Mouse (Mus musculus) hindbrain, embryonic 11.5 days (tissue): ENCODE results near the gene Zdhhc8. TPM values are rescaled to one million over a fixed set of nuclear protein-coding genes. Genes with fewer than 3 reads are reported as not detected.
"Not testable (repeated sequence)": the region's sequence is repeated elsewhere in the genome, so short reads cannot be mapped to it uniquely, and the experiment has no call there.

Source experiments
- ATAC-seq: fragments of 200-750 bp; cut with Nextera tagmentation; 2 replicates; pipeline ENCODE4 v1.8.0; 2017; ENCODE audit warnings: mild to moderate bottlenecking, moderate TSS enrichment, moderate library complexity; ENCODE audit not compliant: low FRiP score
- DNase-seq: peaks from one replicate; pipeline ENCODE4 v3.0.0-alpha.2; 2015; ENCODE audit warnings: low spot score
- H3K27ac ChIP-seq: fragments of 300-500 bp; sonication (generic); 2 replicates; pipeline ENCODE4 v1.5.1; 2014; ENCODE audit warnings: mild to moderate bottlenecking, low read depth, low read length
- H3K27me3 ChIP-seq: fragments of 300-500 bp; sonication (generic); 2 replicates; pipeline ENCODE4 v1.6.1; 2014; ENCODE audit warnings: mild to moderate bottlenecking, low read length, moderate library complexity, mixed read lengths; ENCODE audit not compliant: control insufficient read depth, insufficient read depth
- H3K36me3 ChIP-seq: fragments of 300-500 bp; sonication (generic); 2 replicates; pipeline ENCODE4 v1.6.1; 2014; ENCODE audit warnings: mild to moderate bottlenecking, low read length, moderate library complexity, mixed read lengths; ENCODE audit not compliant: control insufficient read depth, insufficient read depth
- H3K4me1 ChIP-seq: fragments of 300-500 bp; sonication (generic); replicated peaks from 2 replicates; pipeline ENCODE4 v1.6.1; 2014; ENCODE audit warnings: low read length, mixed read lengths; ENCODE audit not compliant: control insufficient read depth, insufficient read depth
- H3K4me2 ChIP-seq: fragments of 300-500 bp; sonication (generic); replicated peaks from 2 replicates; pipeline ENCODE4 v1.6.1; 2014; ENCODE audit warnings: mild to moderate bottlenecking, low read depth, low read length
- H3K4me3 ChIP-seq: fragments of 300-500 bp; sonication (generic); 2 replicates; pipeline ENCODE4 v1.5.1; 2014; ENCODE audit warnings: low read depth, low read length
- H3K9ac ChIP-seq: fragments of 300-500 bp; sonication (generic); 2 replicates; pipeline ENCODE4 v1.6.1; 2014; ENCODE audit warnings: low read depth, low read length
- H3K9me3 ChIP-seq: fragments of 300-500 bp; sonication (generic); 2 replicates; pipeline ENCODE4 v1.6.1; 2016; ENCODE audit warnings: low read length; ENCODE audit not compliant: control insufficient read depth
- WGBS: fragments of 180-500 bp; shearing (Covaris S2); extraction: QIAGEN DNeasy Blood & Tissue Kit; methylation state at CpG from one replicate; pipeline ENCODE4 v1.1.7; 2014; 5-methylcytosine and 5-hydroxymethylcytosine counted together
- polyA plus RNA-seq: library from polyadenylated mRNA; unstranded; fragments of >200 nt; fragmentation: Nextera tagmentation; extraction: Ambion mirVana; gene quantifications from 2 replicates; pipeline ENCODE4 v1.2.1, GENCODE M21; 2014

The Zdhhc8 gene
- polyA plus RNA-seq, 1 experiment from 2014 or later, result 7.5 TPM

- 79% methylated on average over 6 of the region's 6 CpGs for whole genome bisulfite sequencing
- no peak overlapping the region for H3K27ac ChIP-seq
- H3K9me3 ChIP-seq, result no peaks in the 10 kb centered on the region
- no peaks in the 10 kb centered on the region for H3K36me3 ChIP-seq
- H3K4me3 ChIP-seq, result no peak overlapping the region
- H3K27me3 ChIP-seq, result no peaks in the 10 kb centered on the region
- peaks cover 9% of the 10 kb centered on the region; the same call in 1 of the 2 replicates for H3K4me1 ChIP-seq
- ATAC-seq (no peak), DNase-seq (no peak)
- H3K4me2 ChIP-seq, result no peak overlapping the region
- no peak overlapping the region for H3K9ac ChIP-seq
Observed at GRCm38 (mm10) chr16:18197881-18198280, 37.1 kb downstream of the Zdhhc8 start.

GRCm38 (mm10) chr16:18195561-18195960, 39.4 kb downstream of the Zdhhc8 start:
- H3K27me3 ChIP-seq, H3K4me2 ChIP-seq, H3K27ac ChIP-seq, H3K4me3 ChIP-seq, ATAC-seq, H3K4me1 ChIP-seq, H3K36me3 ChIP-seq, H3K9me3 ChIP-seq, H3K9ac ChIP-seq, DNase-seq: not testable (repeated sequence)
- 47% methylated on average over 3 of the region's 3 CpGs for WGBS

GRCm38 (mm10) chr16:18195068-18195467, 39.9 kb downstream of the Zdhhc8 start:
- H3K4me2 ChIP-seq, result no peak overlapping the region
- peaks cover 7% of the 10 kb centered on the region; the same call in 1 of the 2 replicates for H3K4me1 ChIP-seq
- no peak overlapping the region for H3K4me3 ChIP-seq
- no peaks in the 10 kb centered on the region for H3K36me3 ChIP-seq
- H3K9ac ChIP-seq, result no peak overlapping the region; the same call in 1 of the 2 replicates
- no peak for DNase-seq
- H3K27ac ChIP-seq, result no peak overlapping the region
- ATAC-seq, result no peak
- no peaks in the 10 kb centered on the region for H3K27me3 ChIP-seq
- 59% methylated on average over 5 of the region's 5 CpGs for WGBS
- H3K9me3 ChIP-seq, result no peaks in the 10 kb centered on the region

GRCm38 (mm10) chr16:18194208-18194985, 40.5 kb downstream of the Zdhhc8 start:
- DNase-seq (peak; percentile 57), ATAC-seq (peak; percentile 67)
- Histone ChIP-seq H3K27ac (0 out of 2 replicates have a peak overlapping the region, but pooled peaks have one; percentile 1), H3K4me1 (peaks cover 7% of the 10 kb centered on the region; the same call in 1 of the 2 replicates), H3K9ac (no peak overlapping the region), H3K36me3 (no peaks in the 10 kb centered on the region), H3K27me3 (no peaks in the 10 kb centered on the region), H3K9me3 (no peaks in the 10 kb centered on the region), H3K4me2 (no peak overlapping the region), H3K4me3 (no peak overlapping the region)
- 63% methylated on average over 15 of the region's 15 CpGs for WGBS

GRCm38 (mm10) chr16:18191006-18191405, 43.9 kb downstream of the Zdhhc8 start:
- no peaks in the 10 kb centered on the region for H3K9me3 ChIP-seq
- H3K4me2 ChIP-seq, result no peak overlapping the region
- ATAC-seq, result no peak
- H3K4me3 ChIP-seq, result no peak overlapping the region
- peaks cover 5% of the 10 kb centered on the region; the same call in 1 of the 2 replicates for H3K4me1 ChIP-seq
- WGBS, result 84% methylated on average over 2 of the region's 2 CpGs
- no peak overlapping the region for H3K27ac ChIP-seq
- H3K9ac ChIP-seq, result no peak overlapping the region
- no peaks in the 10 kb centered on the region for H3K36me3 ChIP-seq
- no peak for DNase-seq
- H3K27me3 ChIP-seq, result no peaks in the 10 kb centered on the region

GRCm38 (mm10) chr16:18187221-18187620, 47.7 kb downstream of the Zdhhc8 start:
- Histone ChIP-seq H3K4me2 (no peak overlapping the region), H3K9me3 (no peaks in the 10 kb centered on the region), H3K4me3 (no peak overlapping the region), H3K27me3 (no peaks in the 10 kb centered on the region), H3K36me3 (no peaks in the 10 kb centered on the region), H3K9ac (no peak overlapping the region), H3K27ac (no peak overlapping the region), H3K4me1 (no peaks in the 10 kb centered on the region)
- ATAC-seq (no peak), DNase-seq (no peak)
- WGBS, result 94% methylated on average over 3 of the region's 3 CpGs

- no peak for ATAC-seq
- H3K4me3 ChIP-seq, result no peak overlapping the region
- no peak for DNase-seq
- no peaks in the 10 kb centered on the region for H3K9me3 ChIP-seq
- no peak overlapping the region for H3K9ac ChIP-seq
- H3K4me1 ChIP-seq, result no peaks in the 10 kb centered on the region
- H3K4me2 ChIP-seq, result no peak overlapping the region
- H3K27ac ChIP-seq, result no peak overlapping the region
- 90% methylated on average over 4 of the region's 4 CpGs for WGBS
- no peaks in the 10 kb centered on the region for H3K36me3 ChIP-seq
- no peaks in the 10 kb centered on the region for H3K27me3 ChIP-seq
Observed at GRCm38 (mm10) chr16:18186798-18187197, 48.1 kb downstream of the Zdhhc8 start.

GRCm38 (mm10) chr16:18185715-18186449, 49.1 kb downstream of the Zdhhc8 start:
- no peaks in the 10 kb centered on the region for H3K9me3 ChIP-seq
- 84% methylated on average over 8 of the region's 8 CpGs for WGBS
- H3K27ac ChIP-seq, result no peak overlapping the region
- H3K4me3 ChIP-seq, result no peak overlapping the region
- no peaks in the 10 kb centered on the region for H3K36me3 ChIP-seq
- ATAC-seq (no peak), DNase-seq (no peak)
- no peaks in the 10 kb centered on the region for H3K4me1 ChIP-seq
- H3K9ac ChIP-seq, result no peak overlapping the region
- no peak overlapping the region for H3K4me2 ChIP-seq
- no peaks in the 10 kb centered on the region for H3K27me3 ChIP-seq
